Mouse (Mus musculus) liver, embryonic 11.5 days (tissue): ENCODE measurements around the gene Dvl3. TPM values are rescaled to one million over a fixed set of nuclear protein-coding genes. Genes with fewer than 3 reads are reported as not detected.
A peak's percentile ranks its signal among the peaks of the same experiment; 100 is the strongest.

Experiments
- ATAC-seq: fragments of 200-750 bp; cut with Nextera tagmentation; replicated peaks from 2 replicates; pipeline ENCODE4 v1.8.0; 2017; ENCODE audit warnings: moderate number of reproducible peaks, mild to moderate bottlenecking, moderate TSS enrichment, moderate library complexity; ENCODE audit not compliant: low FRiP score
- DNase-seq: peaks from one replicate; pipeline ENCODE4 v3.0.0-alpha.2; 2017; ENCODE audit warnings: low spot score
- H3K27ac ChIP-seq: fragments of 300-500 bp; sonication (generic); 2 replicates; pipeline ENCODE4 v1.5.1; 2014; ENCODE audit warnings: mild to moderate bottlenecking, low read depth, low read length, control low read depth
- H3K27me3 ChIP-seq: fragments of 300-500 bp; sonication (generic); replicated peaks from 2 replicates; pipeline ENCODE4 v1.6.1; 2014; ENCODE audit warnings: low read length, mixed read lengths; ENCODE audit not compliant: control insufficient read depth, insufficient read depth
- H3K36me3 ChIP-seq: fragments of 300-500 bp; sonication (generic); 2 replicates; pipeline ENCODE4 v1.6.1; 2014; ENCODE audit warnings: mild to moderate bottlenecking, low read length, moderate library complexity, mixed read lengths; ENCODE audit not compliant: control insufficient read depth, insufficient read depth
- H3K4me1 ChIP-seq: fragments of 300-500 bp; sonication (generic); replicated peaks from 2 replicates; pipeline ENCODE4 v1.6.1; 2014; ENCODE audit warnings: low read length, mixed read lengths; ENCODE audit not compliant: control insufficient read depth, insufficient read depth
- H3K4me2 ChIP-seq: fragments of 300-500 bp; sonication (generic); 2 replicates; pipeline ENCODE4 v1.6.1; 2014; ENCODE audit warnings: mild to moderate bottlenecking, control low read depth, moderate library complexity
- H3K4me3 ChIP-seq: fragments of 300-500 bp; sonication (generic); 2 replicates; pipeline ENCODE4 v1.5.1; 2014; ENCODE audit warnings: low read depth, low read length, control low read depth
- H3K9ac ChIP-seq: fragments of 300-500 bp; sonication (generic); 2 replicates; pipeline ENCODE4 v1.6.1; 2014; ENCODE audit warnings: low read depth, low read length, control low read depth
- H3K9me3 ChIP-seq: fragments of 300-500 bp; sonication (generic); 2 replicates; pipeline ENCODE4 v1.6.1; 2016; ENCODE audit warnings: low read length, inconsistent platforms, mixed read lengths; ENCODE audit not compliant: control insufficient read depth
- WGBS: fragments of 180-500 bp; shearing (Covaris S2); extraction: QIAGEN DNeasy Blood & Tissue Kit; methylation state at CpG from one replicate; pipeline ENCODE4 v1.1.7; 2014; 5-methylcytosine and 5-hydroxymethylcytosine counted together
- polyA plus RNA-seq: library from polyadenylated mRNA; unstranded; fragments of >200 nt; fragmentation: Nextera tagmentation; extraction: Ambion mirVana; gene quantifications from 2 replicates; pipeline ENCODE4 v1.2.1, GENCODE M21; 2014

The Dvl3 gene
- polyA plus RNA-seq, 1 experiment from 2014 or later = 20.3 TPM

DNA sequence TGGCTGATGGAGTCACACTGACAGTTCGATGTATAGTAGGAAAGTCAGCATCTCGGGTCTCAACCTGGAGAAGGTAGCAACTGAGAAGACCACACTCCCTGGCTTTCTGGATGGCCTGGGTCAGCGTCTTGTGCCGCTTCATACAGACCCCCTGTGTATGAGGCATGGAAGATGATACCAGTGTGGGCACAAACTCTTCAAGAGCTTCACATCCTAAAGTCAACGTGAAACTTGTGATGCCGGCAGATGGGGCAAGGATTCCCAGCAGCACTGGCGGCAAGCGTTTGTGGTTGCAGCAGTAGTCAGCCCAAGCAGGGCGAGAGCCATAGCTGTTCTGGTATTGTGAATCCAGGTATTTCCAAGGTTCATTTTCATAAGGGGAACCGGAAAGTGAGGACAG lies 28.9 kb downstream of the Dvl3 start:
- H3K4me3 ChIP-seq = no peak overlapping the region
- 90% methylated on average over 10 of the region's 10 CpGs for WGBS
- peaks cover 38% of the 10 kb centered on the region for H3K36me3 ChIP-seq

DNA sequence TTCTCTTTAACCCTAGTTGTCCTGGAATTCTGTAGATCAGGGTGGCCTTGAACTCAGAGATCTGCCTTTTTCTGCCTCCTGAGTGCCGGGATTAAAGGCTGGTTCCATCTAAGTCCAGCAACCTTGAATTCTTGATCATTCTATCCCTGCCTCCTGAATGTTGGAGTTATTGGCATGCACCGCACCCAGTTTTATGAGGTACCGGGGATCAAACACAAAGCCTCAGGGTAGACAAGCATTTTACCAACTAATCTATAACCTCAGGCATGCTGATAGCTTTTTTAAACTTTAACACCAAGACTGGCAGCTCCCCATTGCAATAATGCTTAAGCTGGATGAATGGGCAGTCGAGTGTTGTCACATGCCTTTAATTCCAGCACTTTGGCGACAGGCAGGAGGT lies 30.6 kb downstream of the Dvl3 start:
- DNase-seq (no peak), ATAC-seq (no peak)
- H3K4me3 ChIP-seq = peak overlapping the region; percentile 91
- 62% methylated on average over 5 of the region's 5 CpGs for WGBS
- no peaks in the 10 kb centered on the region for H3K27me3 ChIP-seq
- peak overlapping the region; percentile 94 for H3K4me2 ChIP-seq
- peaks cover 12% of the 10 kb centered on the region for H3K4me1 ChIP-seq
- no peaks in the 10 kb centered on the region for H3K9me3 ChIP-seq
- H3K27ac ChIP-seq = peak overlapping the region; percentile 76
- peak overlapping the region; percentile 74 for H3K9ac ChIP-seq
- peaks cover 40% of the 10 kb centered on the region for H3K36me3 ChIP-seq

More for the DNA sequence above, 28.9 kb downstream of the Dvl3 start:
- Histone ChIP-seq H3K4me2 (no peak overlapping the region), H3K27ac (no peak overlapping the region), H3K27me3 (no peaks in the 10 kb centered on the region), H3K9me3 (no peaks in the 10 kb centered on the region), H3K4me1 (peaks cover 12% of the 10 kb centered on the region), H3K9ac (no peak overlapping the region)
- ATAC-seq = no peak
- no peak for DNase-seq

DNA sequence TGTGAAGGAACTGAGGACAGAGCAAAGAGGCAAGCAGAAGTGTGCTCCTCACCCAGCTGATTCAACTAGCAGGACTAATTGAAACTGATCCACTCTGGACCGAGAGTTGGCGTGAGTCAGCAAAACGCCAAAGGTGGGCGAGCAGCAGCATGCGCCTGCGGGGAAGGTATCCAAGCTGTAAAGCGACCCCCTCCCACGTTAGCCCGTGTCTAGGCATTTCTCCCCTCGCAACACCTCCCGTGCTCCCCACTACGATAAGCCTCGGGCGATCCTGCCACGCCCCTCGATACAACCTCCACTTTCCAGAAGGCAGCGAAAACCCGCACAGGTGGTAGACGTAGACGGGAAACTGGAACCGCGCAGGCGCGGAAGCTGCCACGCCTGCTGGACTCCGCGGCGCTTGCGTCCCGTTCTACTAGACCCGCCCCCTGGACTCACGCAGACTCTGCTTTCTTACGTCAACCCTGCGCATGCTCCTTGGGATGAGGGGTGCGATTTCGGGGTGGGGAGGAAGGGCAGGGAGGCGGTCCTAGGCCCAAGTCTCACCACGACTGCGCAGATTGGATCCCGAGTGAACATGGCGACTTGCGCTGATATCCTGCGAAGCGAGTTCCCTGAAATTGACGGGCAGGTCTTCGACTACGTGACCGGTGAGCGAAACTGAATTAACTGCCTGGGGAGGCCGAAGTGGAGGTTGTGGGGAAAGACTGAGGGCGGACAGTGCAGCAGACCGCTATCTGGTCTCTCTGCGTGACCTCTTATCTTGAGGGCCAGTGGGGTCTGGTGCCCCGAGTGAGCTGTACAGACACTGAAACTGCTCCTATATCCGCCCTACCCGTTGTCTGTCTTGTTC lies 31.5 kb downstream of the Dvl3 start, which contains the start of gene Abcf3:
Abcf3 (plus strand) TSS at position 482 of the 853 bp plus-strand sequence.
- Histone ChIP-seq H3K36me3 (peaks cover 41% of the 10 kb centered on the region), H3K4me2 (peak within 1 kb of the TSS; percentile 94), H3K4me1 (peaks cover 12% of the 10 kb centered on the region), H3K9ac (peak within 1 kb of the TSS; percentile 83), H3K4me3 (peak within 1 kb of the TSS; percentile 91), H3K27ac (peak within 1 kb of the TSS; percentile 76), H3K9me3 (no peaks in the 10 kb centered on the region), H3K27me3 (no peaks in the 10 kb centered on the region)
- ATAC-seq (peak; percentile 96), DNase-seq (peak; percentile 91)
- WGBS = under 1% methylated on average over 56 of the region's 56 CpGs

DNA sequence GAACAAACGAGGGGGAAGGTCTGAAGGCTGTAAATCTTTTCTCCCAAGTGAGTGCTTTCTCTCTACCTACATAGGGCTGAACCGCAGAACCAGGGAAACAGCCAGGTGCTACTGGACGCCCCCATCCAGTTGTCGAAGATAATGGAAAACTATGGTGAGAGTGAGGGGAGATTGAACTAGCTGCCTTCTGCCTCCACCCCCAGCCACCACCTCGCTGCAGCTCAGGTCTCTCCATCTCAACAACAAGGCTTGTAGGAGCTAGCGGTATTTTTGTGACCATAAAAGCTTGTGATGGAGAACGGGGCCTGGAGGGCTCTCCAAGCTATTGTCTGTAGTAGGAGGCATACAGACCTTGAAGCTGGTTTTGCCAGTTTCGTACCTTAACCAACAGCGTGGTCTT lies 32.4 kb downstream of the Dvl3 start:
- H3K4me2 ChIP-seq = peak overlapping the region; percentile 94
- peak overlapping the region; percentile 83 for H3K9ac ChIP-seq
- H3K4me3 ChIP-seq = peak overlapping the region; percentile 91
- ATAC-seq (no peak; the same call in 1 of the 2 replicates), DNase-seq (no peak)
- H3K4me1 ChIP-seq = peaks cover 12% of the 10 kb centered on the region
- no peaks in the 10 kb centered on the region for H3K9me3 ChIP-seq
- H3K36me3 ChIP-seq = peaks cover 38% of the 10 kb centered on the region
- H3K27me3 ChIP-seq = no peaks in the 10 kb centered on the region
- 47% methylated on average over 9 of the region's 9 CpGs for WGBS
- H3K27ac ChIP-seq = peak overlapping the region; percentile 45; the same call in 1 of the 2 replicates

DNA sequence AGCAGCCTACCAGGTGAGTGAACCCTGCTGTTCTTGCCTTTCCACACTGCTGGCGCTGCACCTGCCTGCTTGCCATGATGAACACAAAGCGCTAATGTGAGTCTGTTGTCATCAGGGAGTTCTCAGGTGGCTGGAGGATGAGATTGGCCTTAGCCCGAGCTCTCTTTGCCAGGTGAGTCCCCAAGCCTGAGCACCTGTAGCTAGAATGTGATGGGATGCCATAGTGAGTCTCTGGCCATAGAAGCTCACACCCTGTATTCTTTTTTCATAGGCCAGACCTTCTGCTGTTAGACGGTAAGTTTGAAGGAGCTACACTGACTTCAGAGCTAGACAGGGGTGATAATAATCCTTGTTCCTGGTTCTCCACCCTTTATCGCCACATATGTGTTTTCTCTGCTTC lies 34.9 kb downstream of the Dvl3 start:
- Histone ChIP-seq H3K4me1 (peaks cover 12% of the 10 kb centered on the region), H3K36me3 (peaks cover 38% of the 10 kb centered on the region), H3K9ac (no peak overlapping the region), H3K4me2 (no peak overlapping the region), H3K4me3 (no peak overlapping the region), H3K27ac (no peak overlapping the region), H3K27me3 (no peaks in the 10 kb centered on the region), H3K9me3 (no peaks in the 10 kb centered on the region)
- WGBS = 91% methylated on average over 5 of the region's 5 CpGs
- ATAC-seq = no peak
- DNase-seq = no peak

DNA sequence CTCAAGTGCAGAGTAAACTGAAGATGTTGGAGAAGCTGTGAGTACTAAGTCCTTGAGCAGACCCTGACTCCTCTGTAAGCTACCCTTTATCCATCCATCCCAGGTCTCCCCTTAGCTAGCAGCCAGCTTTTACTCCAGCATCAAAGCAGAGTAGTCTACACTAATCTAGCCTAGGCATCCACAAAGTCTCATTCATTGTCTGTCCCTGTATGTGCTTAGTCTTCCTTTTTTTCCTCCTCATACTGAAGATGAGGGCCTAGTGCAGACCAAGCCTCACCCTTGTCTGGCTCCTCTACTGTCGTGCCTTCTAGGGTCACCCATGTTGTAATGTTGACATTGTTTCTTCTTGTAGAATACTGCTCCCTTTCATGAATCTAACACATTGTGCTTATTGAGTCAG lies 35.8 kb downstream of the Dvl3 start:
- Histone ChIP-seq H3K4me3 (no peak overlapping the region), H3K27me3 (no peaks in the 10 kb centered on the region), H3K4me2 (no peak overlapping the region), H3K27ac (no peak overlapping the region), H3K4me1 (peaks cover 8% of the 10 kb centered on the region), H3K36me3 (peaks cover 39% of the 10 kb centered on the region), H3K9ac (no peak overlapping the region), H3K9me3 (no peaks in the 10 kb centered on the region)
- WGBS = 75% methylated on average over 1 of the region's 1 CpGs
- DNase-seq (no peak), ATAC-seq (no peak)

DNA sequence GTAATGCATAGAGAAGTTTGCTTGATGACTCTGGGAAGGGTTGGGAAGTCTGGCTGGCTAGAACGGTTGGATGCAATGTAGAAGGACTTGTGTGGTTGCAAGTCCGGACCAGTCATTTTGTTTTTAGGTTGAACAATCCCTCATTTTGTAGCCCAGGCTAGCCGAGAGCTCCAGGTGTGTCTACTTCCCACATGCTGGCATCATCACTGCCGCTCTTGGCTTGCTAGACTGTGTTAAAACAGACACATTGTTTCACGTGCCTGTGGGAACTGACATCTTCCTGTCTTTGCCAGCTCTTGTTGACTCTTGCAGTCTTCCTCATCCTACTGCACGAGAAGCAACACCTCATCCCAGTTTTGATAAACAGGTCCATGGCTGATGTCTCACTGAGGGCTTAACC lies 38.2 kb downstream of the Dvl3 start:
- H3K36me3 ChIP-seq = peaks cover 52% of the 10 kb centered on the region
- no peak overlapping the region for H3K27ac ChIP-seq
- no peaks in the 10 kb centered on the region for H3K4me1 ChIP-seq
- WGBS = 90% methylated on average over 6 of the region's 6 CpGs
- no peak overlapping the region for H3K4me3 ChIP-seq
- DNase-seq = no peak
- H3K27me3 ChIP-seq = no peaks in the 10 kb centered on the region
- ATAC-seq = no peak
- no peak overlapping the region for H3K9ac ChIP-seq
- no peaks in the 10 kb centered on the region for H3K9me3 ChIP-seq
- H3K4me2 ChIP-seq = no peak overlapping the region

DNA sequence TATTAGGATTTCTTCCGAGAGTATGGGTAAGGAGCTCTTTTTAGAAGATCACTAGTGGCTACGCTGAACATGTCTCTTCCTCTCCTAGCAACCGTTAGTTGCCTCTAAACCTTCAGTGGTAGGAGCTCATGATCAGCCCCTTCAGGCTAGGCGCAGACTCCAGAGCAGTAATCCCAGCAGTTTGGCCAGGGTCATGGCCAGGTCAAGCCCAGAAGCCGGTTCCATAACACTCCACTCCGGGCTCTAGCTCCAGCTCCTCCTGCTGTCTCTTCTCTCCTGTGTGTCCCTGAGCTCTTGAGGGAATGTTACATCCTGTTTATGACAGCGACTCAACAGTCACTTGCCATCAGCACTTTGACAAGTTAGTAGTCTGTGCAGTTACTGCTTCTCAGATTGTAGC lies 40.6 kb downstream of the Dvl3 start:
- peaks cover 52% of the 10 kb centered on the region for H3K36me3 ChIP-seq

DNA sequence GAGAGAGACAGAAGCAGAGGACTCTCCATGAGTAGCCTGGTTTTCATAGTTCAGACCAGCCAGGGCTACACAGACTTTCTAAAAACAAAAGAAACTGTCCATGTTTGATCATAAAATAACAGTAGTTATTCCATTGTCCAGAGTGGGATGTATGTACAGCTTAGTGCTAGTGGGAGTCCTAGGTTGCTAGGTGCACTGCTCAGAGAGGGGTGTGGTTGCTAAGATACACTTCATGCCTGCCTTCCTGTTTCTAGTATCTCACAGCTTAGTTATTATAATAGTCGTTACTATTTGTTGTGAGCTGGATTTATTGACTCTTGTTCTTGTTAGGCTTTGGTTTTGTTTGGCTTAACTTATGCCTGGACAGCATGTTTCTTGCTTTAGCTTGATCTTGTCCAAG lies 48.3 kb downstream of the Dvl3 start:
- Histone ChIP-seq H3K36me3 (peaks cover 26% of the 10 kb centered on the region), H3K27me3 (no peaks in the 10 kb centered on the region), H3K4me2 (no peak overlapping the region), H3K4me3 (no peak overlapping the region), H3K4me1 (no peaks in the 10 kb centered on the region), H3K27ac (no peak overlapping the region), H3K9me3 (no peaks in the 10 kb centered on the region), H3K9ac (no peak overlapping the region)
- no peak for ATAC-seq
- WGBS = 74% methylated on average over 1 of the region's 1 CpGs
- no peak for DNase-seq

More for the DNA sequence above, 40.6 kb downstream of the Dvl3 start:
- Histone ChIP-seq H3K4me2 (no peak overlapping the region), H3K27ac (no peak overlapping the region), H3K9me3 (no peaks in the 10 kb centered on the region), H3K27me3 (no peaks in the 10 kb centered on the region), H3K4me3 (no peak overlapping the region), H3K4me1 (no peaks in the 10 kb centered on the region), H3K9ac (no peak overlapping the region)
- WGBS = 75% methylated on average over 7 of the region's 7 CpGs
- ATAC-seq = no peak
- DNase-seq = no peak
